Mouse (Mus musculus) MEL (cell line): ENCODE data around the gene Fgf12.

Experiments used
- CHD2 ChIP-seq: IDR thresholded peaks from 2 replicates; pipeline ENCODE4 v1.6.1; 2011; ENCODE audit warnings: low read length, improper control_type of control experiment
- CTCF ChIP-seq, 3 experiments: IDR thresholded peaks in 2 of 3; conservative IDR thresholded peaks in 1 of 3; 2 replicates each; pipeline ENCODE4 v1.5.1; 2011 to 2012; ENCODE audit warnings: low read length in 3 of 3, low read depth in 2 of 3, mild to moderate bottlenecking in 2 of 3, improper control_type of control experiment in 1 of 3, inconsistent platforms in 1 of 3, mixed read lengths in 1 of 3, moderate library complexity in 1 of 3; ENCODE audit not compliant: control insufficient read depth in 1 of 3, insufficient read depth in 1 of 3, poor library complexity in 1 of 3, severe bottlenecking in 1 of 3
- E2F4 ChIP-seq: IDR thresholded peaks from 2 replicates; pipeline ENCODE4 v1.6.1; 2011; ENCODE audit warnings: low read depth, low read length, improper control_type of control experiment, borderline replicate concordance
- EP300 ChIP-seq, 2 experiments: IDR thresholded peaks; 2 replicates each; pipeline ENCODE4 v1.6.1; 2011; ENCODE audit warnings: improper control_type of control experiment in 2 of 2, low read length in 2 of 2, low read depth in 1 of 2, mild to moderate bottlenecking in 1 of 2
- POLR2A ChIP-seq, 2 experiments: IDR thresholded peaks; 2 replicates each; pipeline ENCODE4 v1.6.1; 2011 to 2012; ENCODE audit warnings: low read length in 2 of 2, mild to moderate bottlenecking in 2 of 2, control low read depth in 1 of 2, improper control_type of control experiment in 1 of 2, low read depth in 1 of 2, moderate library complexity in 1 of 2; ENCODE audit not compliant: control insufficient read depth in 1 of 2, insufficient read depth in 1 of 2, poor library complexity in 1 of 2
- TAL1 ChIP-seq: IDR thresholded peaks from 2 replicates; pipeline ENCODE4 v1.6.1; 2012; ENCODE audit warnings: mild to moderate bottlenecking, inconsistent platforms, low read length, moderate library complexity, mixed read lengths
- ZC3H11A ChIP-seq: IDR thresholded peaks from 2 replicates; pipeline ENCODE4 v1.6.1; 2012; ENCODE audit warnings: low read depth, mild to moderate bottlenecking, inconsistent platforms, low read length, improper control_type of control experiment

- TF ChIP-seq CHD2 (no peak), ZC3H11A (no peak), TAL1 (no peak), POLR2A (IDR thresholded peaks at IDR 0.05; ENCODE audit: control insufficient read depth in 1 of 2, insufficient read depth in 1 of 2, low read depth in 1 of 2, low read length in 2 of 2, poor library complexity in 1 of 2) (no peak), EP300 (IDR thresholded peaks at IDR 0.05; ENCODE audit: low read depth in 1 of 2, low read length in 2 of 2) (no peak), E2F4 (no peak), CTCF (IDR thresholded peaks at IDR 0.05 in 2 of 3, conservative IDR thresholded peaks at IDR 0.05 in 1 of 3; ENCODE audit: control insufficient read depth in 1 of 3, insufficient read depth in 1 of 3, low read depth in 2 of 3, low read length in 3 of 3, poor library complexity in 1 of 3, severe bottlenecking in 1 of 3) (no peak)
Observed at GRCm38 (mm10) chr16:28562847-28563246, 190.0 kb downstream of the Fgf12 start.
